Mouse (Mus musculus) cortical plate, adult 2 months (tissue): ENCODE measurements at regions not wholly inside any gene's neighbourhood (a gene's known extent, or its start where the extent isn't known, plus 50 kb on each side); places are given as distances from the start of the nearest gene placed in this dataset.

Experiments
- H3K27ac ChIP-seq: fragments of 200-500 bp; 2 replicates; pipeline ENCODE4 v1.5.1; 2012; ENCODE audit warnings: low read length, control low read depth, inconsistent platforms; ENCODE audit not compliant: insufficient read depth
- H3K4me1 ChIP-seq: fragments of 200-500 bp; 2 replicates; pipeline ENCODE4 v1.6.1; 2011; ENCODE audit warnings: low read length; ENCODE audit not compliant: control insufficient read depth, insufficient read depth
- H3K4me3 ChIP-seq: fragments of 200-500 bp; 2 replicates; pipeline ENCODE4 v1.5.1; 2011; ENCODE audit warnings: mild to moderate bottlenecking, low read length, control low read depth; ENCODE audit not compliant: insufficient read depth
- CTCF ChIP-seq: fragments of 200-500 bp; IDR thresholded peaks from 2 replicates; pipeline ENCODE4 v1.5.1; 2011; ENCODE audit warnings: mild to moderate bottlenecking, control low read depth, low read length; ENCODE audit not compliant: insufficient read depth; ENCODE audit errors: extremely low read depth
- POLR2A ChIP-seq: fragments of 200-500 bp; IDR thresholded peaks from 2 replicates; pipeline ENCODE4 v1.6.1; 2011; ENCODE audit warnings: mild to moderate bottlenecking, low read length, control low read depth; ENCODE audit not compliant: insufficient read depth; ENCODE audit errors: extremely low read depth

GRCm38 (mm10) chr1:42228098-42228497 is 467.5 kb upstream of the Pou3f3 start:
- H3K4me1 ChIP-seq, result 0 out of 2 replicates have a peak, but pooled peaks cover 1% of the 10 kb centered on the region
- no peak overlapping the region for H3K27ac ChIP-seq
- TF ChIP-seq CTCF, result no peak
- no peak overlapping the region for H3K4me3 ChIP-seq

- peak overlapping the region; percentile 46 for H3K4me3 ChIP-seq
- 0 out of 2 replicates have a peak, but pooled peaks cover 1% of the 10 kb centered on the region for H3K4me1 ChIP-seq
- TF ChIP-seq POLR2A (no peak), CTCF (no peak)
- no peak overlapping the region for H3K27ac ChIP-seq
These were observed 465.9 kb upstream of the Pou3f3 start for GRCm38 (mm10) chr1:42229711-42230110.

- Histone ChIP-seq H3K27ac (no peak overlapping the region), H3K4me3 (peak overlapping the region; percentile 46)
- TF ChIP-seq POLR2A (no peak), CTCF (no peak)
These were observed 465.0 kb upstream of the Pou3f3 start for GRCm38 (mm10) chr1:42230469-42231040.

GRCm38 (mm10) chr1:42231091-42231490 is 464.5 kb upstream of the Pou3f3 start:
- H3K4me1 ChIP-seq, result 0 out of 2 replicates have a peak, but pooled peaks cover 1% of the 10 kb centered on the region
- TF ChIP-seq CTCF (no peak), POLR2A (no peak)
- H3K4me3 ChIP-seq, result peak overlapping the region; percentile 46; the same call in 1 of the 2 replicates
- no peak overlapping the region for H3K27ac ChIP-seq

More at GRCm38 (mm10) chr1:42230469-42231040, 465.0 kb upstream of the Pou3f3 start:
- H3K4me1 ChIP-seq, result 0 out of 2 replicates have a peak, but pooled peaks cover 1% of the 10 kb centered on the region

GRCm38 (mm10) chr1:42231897-42232296 is 463.7 kb upstream of the Pou3f3 start:
- Histone ChIP-seq H3K4me1 (0 out of 2 replicates have a peak, but pooled peaks cover 1% of the 10 kb centered on the region), H3K27ac (no peak overlapping the region), H3K4me3 (no peak overlapping the region)
- TF ChIP-seq CTCF (no peak), POLR2A (no peak)

- H3K27ac ChIP-seq, result no peak overlapping the region
- H3K4me3 ChIP-seq, result no peak overlapping the region
- TF ChIP-seq POLR2A, result no peak
- no peak for TF ChIP-seq CTCF
- 0 out of 2 replicates have a peak, but pooled peaks cover 1% of the 10 kb centered on the region for H3K4me1 ChIP-seq
These were observed 462.9 kb upstream of the Pou3f3 start for GRCm38 (mm10) chr1:42232716-42233115.

- H3K27ac ChIP-seq, result no peak overlapping the region
- no peak for TF ChIP-seq CTCF
- TF ChIP-seq POLR2A, result no peak
- H3K4me1 ChIP-seq, result 0 out of 2 replicates have a peak, but pooled peaks cover 1% of the 10 kb centered on the region
- H3K4me3 ChIP-seq, result no peak overlapping the region
These were observed 462.3 kb upstream of the Pou3f3 start for GRCm38 (mm10) chr1:42233289-42233688.

- TF ChIP-seq POLR2A, result no peak
- no peak for TF ChIP-seq CTCF
- H3K4me1 ChIP-seq, result no peaks in the 10 kb centered on the region
- no peak overlapping the region for H3K4me3 ChIP-seq
- no peak overlapping the region for H3K27ac ChIP-seq
These were observed 459.0 kb upstream of the Pou3f3 start for GRCm38 (mm10) chr1:42236466-42237010.

GRCm38 (mm10) chr1:42238408-42238807 is 457.2 kb upstream of the Pou3f3 start:
- H3K4me1 ChIP-seq, result no peaks in the 10 kb centered on the region; the same call in 1 of the 2 replicates
- no peak overlapping the region for H3K4me3 ChIP-seq
- no peak overlapping the region for H3K27ac ChIP-seq
- TF ChIP-seq CTCF, result peak; percentile 35; the same call in 1 of the 2 replicates
- TF ChIP-seq POLR2A, result no peak

GRCm38 (mm10) chr1:42241172-42241571 is 454.4 kb upstream of the Pou3f3 start:
- Histone ChIP-seq H3K27ac (no peak overlapping the region), H3K4me3 (no peak overlapping the region), H3K4me1 (no peaks in the 10 kb centered on the region; the same call in 1 of the 2 replicates)
- TF ChIP-seq CTCF, result no peak
- TF ChIP-seq POLR2A, result no peak
